Mouse (Mus musculus): ENCODE results near the gene Txnrd1.
A peak's percentile ranks its signal among the peaks of the same experiment; 100 is the strongest.

GRCm38 (mm10) chr10:82858691-82859532, 25.2 kb downstream of the Txnrd1 start:
- TF ChIP-seq POLR2A (IDR thresholded peaks at IDR 0.05; ENCODE audit: control insufficient read depth, extremely low read depth, insufficient read depth, low read length, poor library complexity) (peak; percentile 70; the same call in 1 of the 2 replicates), CTCF (IDR thresholded peaks at IDR 0.05; ENCODE audit: borderline replicate concordance, control insufficient read depth, extremely low read depth, insufficient read depth, low read length, poor library complexity) (peak; percentile 56; the same call in 1 of the 2 replicates)

Data from thymus, adult 2 months (tissue).